Mouse (Mus musculus): Measurements from ENCODE around the gene Fam198a. TPM values are rescaled to one million over a fixed set of nuclear protein-coding genes. Genes with fewer than 3 reads are reported as not detected.
"Not testable (repeated sequence)": the region's sequence is repeated elsewhere in the genome, so short reads cannot be mapped to it uniquely, and the experiment has no call there.

The Fam198a gene
- polyA plus RNA-seq, 1 experiment from 2014 or later, result 0.25 TPM

DNA sequence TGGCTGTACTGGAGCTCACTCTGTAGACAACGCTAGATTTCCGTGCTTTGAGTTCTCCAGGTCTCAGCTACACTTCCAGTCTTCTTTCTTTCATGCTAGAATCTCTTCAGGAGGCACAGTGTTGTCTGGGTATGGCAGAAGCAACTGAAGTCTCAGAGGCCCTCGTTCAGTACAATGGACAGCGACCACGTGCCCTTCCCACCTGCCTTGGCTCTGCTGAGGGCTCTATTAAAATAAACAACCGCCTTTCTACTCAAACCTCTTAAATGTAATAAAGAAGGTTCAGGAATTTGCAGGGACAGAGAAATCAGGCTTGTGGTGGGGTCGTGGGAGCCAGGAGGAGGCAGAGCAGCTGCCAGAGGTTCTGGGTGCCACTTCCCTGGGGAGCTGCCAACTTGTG lies 55.8 kb downstream of the Fam198a start:
- Histone ChIP-seq H3K27me3 (no peaks in the 10 kb centered on the region), H3K27ac (no peak overlapping the region), H3K4me2 (no peak overlapping the region), H3K9ac (no peak overlapping the region), H3K9me3 (replicated peaks) (no peaks in the 10 kb centered on the region), H3K36me3 (no peaks in the 10 kb centered on the region), H3K4me3 (replicated peaks) (no peak overlapping the region), H3K4me1 (replicated peaks) (no peaks in the 10 kb centered on the region)
- 7% methylated on average over 7 of the region's 7 CpGs for WGBS (ENCODE audit: insufficient replicate concordance)
- DNase-seq, result no peak
- no peak for ATAC-seq (ENCODE audit: low read depth)

GRCm38 (mm10) chr9:122008876-122009275 lies 58.1 kb downstream of the Fam198a start:
- WGBS (ENCODE audit: insufficient replicate concordance), result 35% methylated on average over 2 of the region's 2 CpGs
- Histone ChIP-seq H3K27ac (no peak overlapping the region), H3K9ac (no peak overlapping the region), H3K27me3 (no peaks in the 10 kb centered on the region), H3K4me3 (replicated peaks) (no peak overlapping the region), H3K36me3 (no peaks in the 10 kb centered on the region), H3K4me1 (replicated peaks) (no peaks in the 10 kb centered on the region), H3K4me2 (no peak overlapping the region), H3K9me3 (replicated peaks) (no peaks in the 10 kb centered on the region)
- DNase-seq (no peak), ATAC-seq (ENCODE audit: low read depth) (no peak)

DNA sequence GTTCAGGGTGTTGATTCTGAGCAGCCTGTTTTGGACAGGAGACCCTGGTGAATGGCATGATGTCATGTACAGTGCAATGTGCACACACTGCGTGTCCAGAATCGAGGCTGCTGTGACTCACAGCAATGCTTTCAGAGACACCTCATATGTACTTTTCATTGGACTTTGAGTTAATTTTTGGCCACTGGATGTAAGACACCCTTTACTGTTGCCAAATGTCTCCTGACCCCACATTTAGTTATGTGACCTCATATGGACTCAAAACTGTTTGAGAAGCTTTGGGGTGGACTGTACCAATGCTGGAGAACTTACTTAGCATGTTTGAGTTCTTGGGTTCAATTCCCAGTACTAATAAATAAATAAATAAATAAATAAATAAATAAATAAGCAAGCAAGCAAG lies 60.0 kb downstream of the Fam198a start:
- no peaks in the 10 kb centered on the region for H3K9me3 ChIP-seq (replicated peaks)
- WGBS (ENCODE audit: insufficient replicate concordance), result 68% methylated on average over 2 of the region's 2 CpGs

DNA sequence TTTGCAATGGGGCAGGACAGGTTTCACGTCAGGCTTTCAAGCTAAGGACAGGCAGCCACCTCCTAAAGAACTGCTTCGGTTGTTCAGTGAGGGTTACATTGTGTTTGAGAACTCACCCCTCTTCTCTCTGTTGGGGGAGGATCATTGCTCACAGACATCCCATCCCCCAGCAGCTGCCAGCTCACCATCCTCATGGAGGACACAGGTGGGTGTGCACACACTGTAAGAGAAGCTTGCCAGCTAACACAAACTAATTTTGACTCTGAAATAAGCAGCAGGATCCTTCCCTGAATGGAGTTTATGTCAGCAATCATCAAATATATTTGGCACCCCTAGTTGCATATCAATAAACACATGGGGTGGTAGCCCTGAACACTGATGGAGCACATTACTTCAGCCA lies 62.0 kb downstream of the Fam198a start:
- Histone ChIP-seq H3K4me2 (no peak overlapping the region), H3K27me3 (no peaks in the 10 kb centered on the region), H3K4me1 (replicated peaks) (no peaks in the 10 kb centered on the region), H3K4me3 (replicated peaks) (no peak overlapping the region), H3K36me3 (no peaks in the 10 kb centered on the region), H3K9me3 (replicated peaks) (no peaks in the 10 kb centered on the region), H3K27ac (no peak overlapping the region), H3K9ac (no peak overlapping the region)
- no peak for ATAC-seq (ENCODE audit: low read depth)
- WGBS (ENCODE audit: insufficient replicate concordance), result 68% methylated on average over 2 of the region's 2 CpGs
- no peak for DNase-seq

More for the DNA sequence above, 60.0 kb downstream of the Fam198a start:
- DNase-seq, result no peak
- Histone ChIP-seq H3K4me1 (replicated peaks) (no peaks in the 10 kb centered on the region), H3K4me2 (no peak overlapping the region), H3K27me3 (no peaks in the 10 kb centered on the region), H3K36me3 (no peaks in the 10 kb centered on the region), H3K9ac (no peak overlapping the region), H3K4me3 (replicated peaks) (no peak overlapping the region), H3K27ac (no peak overlapping the region)
- no peak for ATAC-seq (ENCODE audit: low read depth)

GRCm38 (mm10) chr9:122013629-122014028 lies 62.8 kb downstream of the Fam198a start:
- H3K27me3 ChIP-seq, result no peaks in the 10 kb centered on the region
- no peaks in the 10 kb centered on the region for H3K9me3 ChIP-seq (replicated peaks)
- no peak overlapping the region for H3K27ac ChIP-seq
- 56% methylated on average over 4 of the region's 4 CpGs for WGBS (ENCODE audit: insufficient replicate concordance)
- no peak overlapping the region for H3K4me3 ChIP-seq (replicated peaks)
- DNase-seq (no peak), ATAC-seq (ENCODE audit: low read depth) (no peak)
- no peaks in the 10 kb centered on the region for H3K36me3 ChIP-seq
- H3K4me2 ChIP-seq, result no peak overlapping the region
- no peaks in the 10 kb centered on the region for H3K4me1 ChIP-seq (replicated peaks)
- no peak overlapping the region for H3K9ac ChIP-seq

- Histone ChIP-seq H3K4me1 (replicated peaks) (no peaks in the 10 kb centered on the region), H3K4me2 (no peak overlapping the region), H3K4me3 (replicated peaks) (no peak overlapping the region), H3K9ac (no peak overlapping the region), H3K27me3 (no peaks in the 10 kb centered on the region), H3K9me3 (replicated peaks) (no peaks in the 10 kb centered on the region), H3K36me3 (no peaks in the 10 kb centered on the region), H3K27ac (no peak overlapping the region)
- 0 out of 2 replicates have a peak, but pooled peaks have one; percentile 34 for ATAC-seq (ENCODE audit: low read depth)
- DNase-seq, result peak; percentile 54
- WGBS (ENCODE audit: insufficient replicate concordance), result 9% methylated on average over 10 of the region's 10 CpGs
These were observed 63.5 kb downstream of the Fam198a start for GRCm38 (mm10) chr9:122014241-122014667.

- H3K4me1 ChIP-seq (replicated peaks), result no peaks in the 10 kb centered on the region; the same call in 1 of the 2 replicates
- H3K9me3 ChIP-seq (replicated peaks), result no peaks in the 10 kb centered on the region
- no peaks in the 10 kb centered on the region for H3K27me3 ChIP-seq
- no peak overlapping the region for H3K4me2 ChIP-seq
- no peak overlapping the region for H3K27ac ChIP-seq
- DNase-seq (no peak), ATAC-seq (ENCODE audit: low read depth) (no peak)
- no peak overlapping the region for H3K4me3 ChIP-seq (replicated peaks)
- H3K9ac ChIP-seq, result no peak overlapping the region
- WGBS (ENCODE audit: insufficient replicate concordance), result 56% methylated on average over 5 of the region's 5 CpGs
- no peaks in the 10 kb centered on the region for H3K36me3 ChIP-seq
These were observed 67.3 kb downstream of the Fam198a start for GRCm38 (mm10) chr9:122018079-122018478.

- Histone ChIP-seq H3K36me3 (no peaks in the 10 kb centered on the region), H3K4me1 (replicated peaks) (no peaks in the 10 kb centered on the region; the same call in 1 of the 2 replicates), H3K4me3 (replicated peaks) (no peak overlapping the region), H3K27ac (no peak overlapping the region), H3K9ac (no peak overlapping the region), H3K4me2 (no peak overlapping the region), H3K9me3 (replicated peaks) (no peaks in the 10 kb centered on the region), H3K27me3 (no peaks in the 10 kb centered on the region)
- WGBS (ENCODE audit: insufficient replicate concordance), result 26% methylated on average over 8 of the region's 8 CpGs
- no peak for ATAC-seq (ENCODE audit: low read depth)
- no peak for DNase-seq
These were observed 68.1 kb downstream of the Fam198a start for GRCm38 (mm10) chr9:122018782-122019395.

DNA sequence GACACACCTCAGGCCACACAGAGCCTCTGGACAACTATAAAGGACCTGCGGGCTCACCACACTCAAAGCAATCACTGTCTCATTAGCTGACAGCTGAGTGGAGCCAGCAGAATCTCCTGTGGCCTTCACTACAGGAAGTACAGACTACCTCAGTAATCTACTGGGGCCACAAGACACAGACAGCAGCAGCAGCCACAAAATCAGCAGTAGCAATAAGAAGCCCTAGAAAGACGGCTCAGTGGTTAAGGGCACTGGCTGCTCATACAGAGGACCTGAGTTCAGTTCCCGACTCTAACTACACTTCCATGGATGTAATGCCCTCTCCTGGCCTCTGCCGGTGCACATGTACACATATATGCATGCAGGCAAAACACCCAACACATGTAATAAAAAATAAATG lies 69.5 kb downstream of the Fam198a start:
- 67% methylated on average over 4 of the region's 4 CpGs for whole genome bisulfite sequencing (ENCODE audit: insufficient replicate concordance)
- Histone ChIP-seq H3K4me2 (no peak overlapping the region), H3K27ac (no peak overlapping the region), H3K9me3 (replicated peaks) (no peaks in the 10 kb centered on the region), H3K36me3 (no peaks in the 10 kb centered on the region), H3K4me1 (replicated peaks) (no peaks in the 10 kb centered on the region; the same call in 1 of the 2 replicates), H3K27me3 (no peaks in the 10 kb centered on the region), H3K4me3 (replicated peaks) (no peak overlapping the region), H3K9ac (no peak overlapping the region)
- DNase-seq (no peak), ATAC-seq (ENCODE audit: low read depth) (no peak)

- H3K27me3 ChIP-seq; H3K4me2 ChIP-seq; H3K4me1 ChIP-seq (replicated peaks); H3K4me3 ChIP-seq (replicated peaks); ATAC-seq (ENCODE audit: low read depth); H3K27ac ChIP-seq; H3K9me3 ChIP-seq (replicated peaks); DNase-seq; H3K36me3 ChIP-seq; H3K9ac ChIP-seq: not testable (repeated sequence)
- WGBS (ENCODE audit: insufficient replicate concordance), result 64% methylated on average over 4 of the region's 4 CpGs
These were observed 70.4 kb downstream of the Fam198a start for GRCm38 (mm10) chr9:122021171-122021570.

- Histone ChIP-seq H3K4me3 (replicated peaks) (no peak overlapping the region), H3K27ac (no peak overlapping the region), H3K27me3 (no peaks in the 10 kb centered on the region), H3K4me2 (no peak overlapping the region), H3K36me3 (no peaks in the 10 kb centered on the region), H3K9me3 (replicated peaks) (no peaks in the 10 kb centered on the region), H3K9ac (no peak overlapping the region), H3K4me1 (replicated peaks) (no peaks in the 10 kb centered on the region; the same call in 1 of the 2 replicates)
- ATAC-seq (ENCODE audit: low read depth) (no peak), DNase-seq (no peak)
- 76% methylated on average over 5 of the region's 5 CpGs for WGBS (ENCODE audit: insufficient replicate concordance)
These were observed 70.8 kb downstream of the Fam198a start for GRCm38 (mm10) chr9:122021581-122021980.

GRCm38 (mm10) chr9:122022776-122023175 lies 72.0 kb downstream of the Fam198a start:
- Histone ChIP-seq H3K9ac (no peak overlapping the region), H3K36me3 (no peaks in the 10 kb centered on the region), H3K27ac (peak overlapping the region; percentile 63; the same call in 1 of the 2 replicates), H3K4me1 (replicated peaks) (no peaks in the 10 kb centered on the region; the same call in 1 of the 2 replicates), H3K4me3 (replicated peaks) (no peak overlapping the region), H3K9me3 (replicated peaks) (no peaks in the 10 kb centered on the region), H3K27me3 (no peaks in the 10 kb centered on the region), H3K4me2 (no peak overlapping the region)
- DNase-seq (no peak), ATAC-seq (ENCODE audit: low read depth) (peak; percentile 61; the same call in 1 of the 2 replicates)
- 23% methylated on average over 9 of the region's 9 CpGs for WGBS (ENCODE audit: insufficient replicate concordance)

Measured in liver, embryonic 13.5 days (tissue).